Mouse (Mus musculus): Measurements from ENCODE around the gene Bcl2. TPM values are rescaled to one million over a fixed set of nuclear protein-coding genes. Genes with fewer than 3 reads are reported as not detected.

Gene Bcl2
- total and polyA plus RNA-seq, 3 experiments = 4.5 to 13.6 (median 8.7) TPM

GRCm38 (mm10) chr1:106620174-106620931, 93.7 kb downstream of the Bcl2 start:
- peaks cover 31 to 73% of the 10 kb centered on the region in 2 experiments for H3K4me1 ChIP-seq (ENCODE audit: control insufficient read depth in 1 of 2, insufficient read depth in 2 of 2)
- H3K27ac ChIP-seq (ENCODE audit: insufficient read depth, low read depth) = peak overlapping the region; percentile 8; the same call in 1 of the 2 replicates
- peaks cover 0 to 2% of the 10 kb centered on the region in 2 experiments for H3K36me3 ChIP-seq (replicated peaks in 1 of 2; ENCODE audit: control insufficient read depth in 1 of 2, insufficient read depth in 1 of 2, low read length in 1 of 2)
- no peaks in the 10 kb centered on the region for H3K9me3 ChIP-seq (replicated peaks; ENCODE audit: low read length)
- no peak for TF ChIP-seq POLR2AphosphoS2 (IDR thresholded peaks at IDR 0.05; ENCODE audit: low read depth, low read length)
- peak; percentile 71 for TF ChIP-seq NRF1 (IDR thresholded peaks at IDR 0.05; ENCODE audit: low read depth, low read length)
- TF ChIP-seq MXI1 (IDR thresholded peaks at IDR 0.05; ENCODE audit: low read depth, low read length) = peak; percentile 49; the same call in 1 of the 2 replicates
- TF ChIP-seq JUN (IDR thresholded peaks at IDR 0.05; ENCODE audit: insufficient read depth, low read depth, low read length) = peak; percentile 47
- TF ChIP-seq ZC3H11A (IDR thresholded peaks at IDR 0.05; ENCODE audit: low read depth, low read length) = no peak
- peak; percentile 56 for TF ChIP-seq EP300 (IDR thresholded peaks at IDR 0.05; ENCODE audit: low read length)
- TF ChIP-seq ETS1 (conservative IDR thresholded peaks at IDR 0.05; ENCODE audit: low read depth, low read length) = peak; percentile 92
- TF ChIP-seq ZMIZ1 (IDR thresholded peaks at IDR 0.05; ENCODE audit: low read depth, low read length) = no peak
- no peak for TF ChIP-seq NELFE (IDR thresholded peaks at IDR 0.05; ENCODE audit: low read depth, low read length)
- TF ChIP-seq JUND (conservative IDR thresholded peaks at IDR 0.05; ENCODE audit: low read depth, low read length) = peak; percentile 48; the same call in 1 of the 2 replicates
- peak; percentile 78 for TF ChIP-seq BHLHE40 (IDR thresholded peaks at IDR 0.05; ENCODE audit: low read depth, low read length)
- TF ChIP-seq MEF2A (IDR thresholded peaks at IDR 0.05; ENCODE audit: borderline replicate concordance, low read depth, low read length) = peak; percentile 49; the same call in 1 of the 2 replicates
- no peak for TF ChIP-seq KAT2A (IDR thresholded peaks at IDR 0.05; ENCODE audit: insufficient replicate concordance, low read length)
- 0 out of 2 replicates have a peak, but pooled peaks have one; percentile 11 for TF ChIP-seq ELF1 (IDR thresholded peaks at IDR 0.05; ENCODE audit: low read depth, low read length)
- peak; percentile 77; the same call in 1 of the 2 replicates for TF ChIP-seq IRF4 (IDR thresholded peaks at IDR 0.05; ENCODE audit: low read depth, low read length)
- TF ChIP-seq TCF12 (IDR thresholded peaks at IDR 0.05; ENCODE audit: low read depth, low read length) = 0 out of 2 replicates have a peak, but pooled peaks have one; percentile 9
- DNase-seq (ENCODE audit: extremely low read depth) = peak; percentile 76
- H3K79me2 ChIP-seq (replicated peaks; ENCODE audit: control insufficient read depth, extremely low read depth, insufficient read depth, poor library complexity, severe bottlenecking) = peaks cover 2% of the 10 kb centered on the region; the same call in 1 of the 2 replicates
- H3K4me2 ChIP-seq (ENCODE audit: insufficient read depth, low read depth, poor library complexity, severe bottlenecking) = peak overlapping the region; percentile 51
- H3K9ac ChIP-seq (ENCODE audit: insufficient read depth, low read depth) = no peak overlapping the region
- in situ Hi-C loops (cut with MboI; ENCODE audit: low pct_ligation_motif_present, low pct_unique_long_range_greater_than_20kb, low sequenced_read_pairs) (loop anchor here (5.0 kb wide), 1 partner anchor 92 kb away; the partner anchor contains the start of gene Bcl2), dilution Hi-C loops (cut with MboI; ENCODE audit: extremely low pct_ligation_motif_present, extremely low pct_unique_long_range_greater_than_20kb, low sequenced_read_pairs) (no loop called here)
- H3K27me3 ChIP-seq (replicated peaks) = no peaks in the 10 kb centered on the region
- no peak overlapping the region for H3K4me3 ChIP-seq (replicated peaks in 1 of 3; ENCODE audit: low read depth in 2 of 3, low read length in 2 of 3, poor library complexity in 1 of 3)

GRCm38 (mm10) chr1:106618814-106619213, 95.3 kb downstream of the Bcl2 start:
- H3K9me3 ChIP-seq (replicated peaks; ENCODE audit: low read length) = no peaks in the 10 kb centered on the region
- H3K79me2 ChIP-seq (replicated peaks; ENCODE audit: control insufficient read depth, extremely low read depth, insufficient read depth, poor library complexity, severe bottlenecking) = peaks cover 2% of the 10 kb centered on the region; the same call in 1 of the 2 replicates

More at GRCm38 (mm10) chr1:106618814-106619213, 95.3 kb downstream of the Bcl2 start:
- no peak overlapping the region for H3K4me3 ChIP-seq (replicated peaks in 1 of 3; ENCODE audit: low read depth in 2 of 3, low read length in 2 of 3, poor library complexity in 1 of 3)
- TF ChIP-seq EP300 (IDR thresholded peaks at IDR 0.05; ENCODE audit: low read length) = peak; percentile 79
- TF ChIP-seq UBTF (IDR thresholded peaks at IDR 0.05; ENCODE audit: low read depth, low read length) = no peak
- peak; percentile 85; the same call in 1 of the 2 replicates for TF ChIP-seq CHD1 (IDR thresholded peaks at IDR 0.05; ENCODE audit: low read depth, low read length)
- no peak for TF ChIP-seq JUN (IDR thresholded peaks at IDR 0.05; ENCODE audit: insufficient read depth, low read depth, low read length)
- no peak for TF ChIP-seq PAX5 (IDR thresholded peaks at IDR 0.05; ENCODE audit: low read length)
- no peak for TF ChIP-seq NRF1 (IDR thresholded peaks at IDR 0.05; ENCODE audit: low read depth, low read length)
- peak; percentile 92 for TF ChIP-seq MEF2A (IDR thresholded peaks at IDR 0.05; ENCODE audit: borderline replicate concordance, low read depth, low read length)
- no peak for TF ChIP-seq TBP (conservative IDR thresholded peaks at IDR 0.05; ENCODE audit: low read depth, low read length)
- 0 out of 2 replicates have a peak, but pooled peaks have one; percentile 62 for TF ChIP-seq IRF4 (IDR thresholded peaks at IDR 0.05; ENCODE audit: low read depth, low read length)
- 0 out of 2 replicates have a peak, but pooled peaks have one; percentile 9 for TF ChIP-seq SMC3 (IDR thresholded peaks at IDR 0.05; ENCODE audit: low read depth, low read length)
- TF ChIP-seq MAX (IDR thresholded peaks at IDR 0.05; ENCODE audit: low read length) = 0 out of 2 replicates have a peak, but pooled peaks have one; percentile 42
- peak; percentile 55 for TF ChIP-seq ETS1 (conservative IDR thresholded peaks at IDR 0.05; ENCODE audit: low read depth, low read length)
- 0 out of 2 replicates have a peak, but pooled peaks have one; percentile 47 for TF ChIP-seq RCOR1 (conservative IDR thresholded peaks at IDR 0.05; ENCODE audit: low read depth, low read length)
- TF ChIP-seq TCF12 (IDR thresholded peaks at IDR 0.05; ENCODE audit: low read depth, low read length) = peak; percentile 89
- peak; percentile 42 for DNase-seq (ENCODE audit: extremely low read depth)
- peaks cover 31 to 70% of the 10 kb centered on the region in 2 experiments for H3K4me1 ChIP-seq (ENCODE audit: control insufficient read depth in 1 of 2, insufficient read depth in 2 of 2)
- dilution Hi-C loops (cut with MboI; ENCODE audit: extremely low pct_ligation_motif_present, extremely low pct_unique_long_range_greater_than_20kb, low sequenced_read_pairs) (no loop called here), in situ Hi-C loops (cut with MboI; ENCODE audit: low pct_ligation_motif_present, low pct_unique_long_range_greater_than_20kb, low sequenced_read_pairs) (loop anchor here (5.0 kb wide), 1 partner anchor 47 kb away; no protein-coding TSS in a partner anchor)
- no peak overlapping the region for H3K9ac ChIP-seq (ENCODE audit: insufficient read depth, low read depth)
- peaks cover 0 to 2% of the 10 kb centered on the region in 2 experiments for H3K36me3 ChIP-seq (replicated peaks in 1 of 2; ENCODE audit: control insufficient read depth in 1 of 2, insufficient read depth in 1 of 2, low read length in 1 of 2)
- peak overlapping the region; percentile 25; the same call in 1 of the 2 replicates for H3K4me2 ChIP-seq (ENCODE audit: insufficient read depth, low read depth, poor library complexity, severe bottlenecking)
- H3K27me3 ChIP-seq (replicated peaks) = no peaks in the 10 kb centered on the region
- peak overlapping the region; percentile 12; the same call in 1 of the 2 replicates for H3K27ac ChIP-seq (ENCODE audit: insufficient read depth, low read depth)
